Mouse (Mus musculus) testis, adult 2 months (tissue): ENCODE measurements around the gene Mark3.

Experiments
- CTCF ChIP-seq: fragments of 200-500 bp; IDR thresholded peaks from 2 replicates; pipeline ENCODE4 v1.5.1; 2012; ENCODE audit warnings: low read depth, mild to moderate bottlenecking, inconsistent platforms, low read length, moderate library complexity; ENCODE audit not compliant: control insufficient read depth, insufficient read depth, insufficient replicate concordance
- POLR2A ChIP-seq: fragments of 200-500 bp; IDR thresholded peaks from 2 replicates; pipeline ENCODE4 v1.6.1; 2012; ENCODE audit warnings: low read depth, mild to moderate bottlenecking, inconsistent platforms, low read length, moderate library complexity; ENCODE audit not compliant: control insufficient read depth

DNA sequence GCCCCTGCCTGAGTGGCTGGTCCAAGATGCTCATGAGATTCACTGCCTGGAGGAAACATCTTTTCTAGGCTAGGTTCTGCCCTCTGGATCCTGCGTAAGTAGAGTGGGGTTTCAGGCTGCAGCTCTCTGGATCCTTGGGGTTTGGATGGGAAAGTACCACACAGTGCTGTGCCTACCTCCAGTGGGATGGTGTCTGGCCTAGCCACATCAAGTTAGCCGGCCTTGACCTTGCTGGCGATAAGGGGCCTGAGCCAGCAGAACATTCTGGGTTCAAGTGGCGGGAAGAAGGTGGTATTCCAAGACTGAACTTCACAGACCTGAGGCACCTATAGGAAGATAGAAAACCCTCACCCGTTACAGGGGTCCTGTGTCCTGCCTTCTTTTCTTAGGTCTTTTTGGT, 93.1 kb downstream of the Mark3 start:
- no peak for TF ChIP-seq CTCF
- TF ChIP-seq POLR2A, result no peak
